ENCODE assay signal across 28 mouse cellular contexts in the genomic region with DNA sequence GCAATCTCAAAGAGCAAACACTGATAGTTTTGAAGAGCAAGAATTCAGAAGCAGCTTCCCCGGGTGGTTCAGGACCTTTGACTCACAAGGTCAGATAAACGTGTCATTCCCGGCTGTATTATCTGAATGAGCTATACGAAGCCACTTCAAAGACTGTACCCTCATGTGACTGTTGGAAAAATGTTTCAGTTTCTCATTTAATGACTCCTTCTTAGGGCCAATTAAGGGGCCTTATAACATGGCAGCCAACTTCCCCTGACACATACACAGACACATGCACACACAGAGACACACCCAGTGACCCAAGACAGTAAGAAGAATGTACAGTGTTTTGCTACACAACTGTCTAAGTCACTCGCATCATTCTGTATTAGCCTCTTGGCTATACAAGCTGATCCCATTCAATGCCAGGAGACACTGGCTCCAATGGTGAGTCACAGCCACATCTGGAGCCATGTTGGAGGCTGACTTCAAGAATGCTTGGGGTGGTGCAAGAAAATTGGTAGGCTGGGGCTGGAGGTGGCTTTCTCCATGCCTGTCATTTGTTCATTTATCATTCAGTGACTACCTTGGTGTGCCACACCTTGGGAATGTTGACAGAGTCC. TPM values are rescaled to one million over a fixed set of nuclear protein-coding genes. Genes with fewer than 3 reads are reported as not detected.
"Had no signal": no experiment of that assay in that cellular context is flagged by ENCODE, and none has a peak within 500 bp of the region (broad histone marks: within the 10 kb centered on the region; RNA-seq: fewer than 3 reads in every experiment).

No protein-coding gene starts in this region.

- H3K27me3 ChIP-seq: limb, embryonic 15.5 days; liver, embryonic 12.5 days; lung, embryonic 15.5 days; neural tube, embryonic 12.5 days; neural tube, embryonic 15.5 days had no signal

- DNase-seq: kidney, adult 8-10 months; kidney, postnatal 14 days; kidney, postnatal 4 days; left cerebral cortex, postnatal 4 days; lung, adult 18-20 months; lung, postnatal 10 days; lung, postnatal 4 days; midbrain, embryonic 14.5 days; right cerebral cortex, adult 18-20 months; right cerebral cortex, postnatal 14 days; spleen, adult 18-20 months; thymus, adult 2 months; thymus, postnatal 14 days; thymus, postnatal 4 days had no signal

- H3K27ac ChIP-seq: limb, embryonic 12.5 days; limb, embryonic 15.5 days; liver, embryonic 12.5 days; liver, embryonic 15.5 days; lung, embryonic 15.5 days; neural tube, embryonic 12.5 days; neural tube, embryonic 15.5 days had no signal

- H3K4me3 ChIP-seq: limb, embryonic 12.5 days; limb, embryonic 15.5 days; liver, embryonic 12.5 days; liver, embryonic 15.5 days; lung, embryonic 15.5 days; neural tube, embryonic 12.5 days; neural tube, embryonic 15.5 days had no signal

- ATAC-seq: liver, embryonic 12.5 days had no signal

- H3K9ac ChIP-seq: limb, embryonic 12.5 days; limb, embryonic 15.5 days; liver, embryonic 12.5 days; liver, embryonic 15.5 days; lung, embryonic 15.5 days; neural tube, embryonic 12.5 days; neural tube, embryonic 15.5 days had no signal

- H3K36me3 ChIP-seq: limb, embryonic 12.5 days; limb, embryonic 15.5 days; liver, embryonic 12.5 days; liver, embryonic 15.5 days; lung, embryonic 15.5 days; neural tube, embryonic 12.5 days; neural tube, embryonic 15.5 days had no signal

- H3K4me2 ChIP-seq: limb, embryonic 12.5 days; limb, embryonic 15.5 days; liver, embryonic 12.5 days; liver, embryonic 15.5 days; lung, embryonic 15.5 days; midbrain, embryonic 11.5 days; neural tube, embryonic 12.5 days; neural tube, embryonic 15.5 days had no signal

- H3K9me3 ChIP-seq: limb, embryonic 12.5 days; limb, embryonic 15.5 days; liver, embryonic 12.5 days; liver, embryonic 15.5 days; lung, embryonic 15.5 days; neural tube, embryonic 12.5 days; neural tube, embryonic 15.5 days had no signal

- H3K4me1 ChIP-seq: limb, embryonic 12.5 days; liver, embryonic 12.5 days; liver, embryonic 15.5 days; neural tube, embryonic 12.5 days; neural tube, embryonic 15.5 days had no signal

RNA-seq across cellular contexts. Expression of a gene that starts 19.9 kb away (rescaled TPM):
- total RNA-seq: layer of hippocampus, adult 18-20 months; layer of hippocampus, postnatal 14 days; left cerebral cortex, adult 8-10 months; left cerebral cortex, postnatal 14 days; left cerebral cortex, postnatal 4 days; megakaryocyte progenitor cell, adult 5-6 weeks; megakaryocyte-erythroid progenitor cell, adult 5-6 weeks had no signal
